Mouse (Mus musculus) stomach, embryonic 16.5 days (tissue): ENCODE data around the gene Susd5. TPM values are rescaled to one million over a fixed set of nuclear protein-coding genes. Genes with fewer than 3 reads are reported as not detected.

Experiments
- ATAC-seq: fragments of 200-750 bp; cut with Nextera tagmentation; 2 replicates; pipeline ENCODE4 v1.8.0; 2017; ENCODE audit warnings: moderate number of reproducible peaks, moderate TSS enrichment; ENCODE audit not compliant: insufficient read depth, low FRiP score
- H3K27ac ChIP-seq: fragments of 300-500 bp; sonication (generic); 2 replicates; pipeline ENCODE4 v1.5.1; 2014; ENCODE audit warnings: low read length
- H3K27me3 ChIP-seq: fragments of 300-500 bp; sonication (generic); 2 replicates; pipeline ENCODE4 v1.6.1; 2014; ENCODE audit warnings: low read length, control low read depth, mixed read lengths; ENCODE audit not compliant: control insufficient read depth, insufficient read depth
- H3K36me3 ChIP-seq: fragments of 300-500 bp; sonication (generic); 2 replicates; pipeline ENCODE4 v1.6.1; 2014; ENCODE audit warnings: low read length; ENCODE audit not compliant: control insufficient read depth, insufficient read depth
- H3K4me1 ChIP-seq: fragments of 300-500 bp; sonication (generic); 2 replicates; pipeline ENCODE4 v1.6.1; 2014; ENCODE audit warnings: low read length, control low read depth, mixed read lengths; ENCODE audit not compliant: control insufficient read depth, insufficient read depth
- H3K4me2 ChIP-seq: fragments of 300-500 bp; sonication (generic); 2 replicates; pipeline ENCODE4 v1.6.1; 2014; ENCODE audit warnings: low read depth, low read length, mixed read lengths
- H3K4me3 ChIP-seq: fragments of 300-500 bp; sonication (generic); replicated peaks from 2 replicates; pipeline ENCODE4 v1.5.1; 2014; ENCODE audit warnings: mild to moderate bottlenecking, low read length
- H3K9ac ChIP-seq: fragments of 300-500 bp; sonication (generic); 2 replicates; pipeline ENCODE4 v1.6.1; 2014; ENCODE audit warnings: low read length
- H3K9me3 ChIP-seq: fragments of 300-500 bp; sonication (generic); replicated peaks from 2 replicates; pipeline ENCODE4 v1.6.1; 2016; ENCODE audit warnings: low read length, control low read depth; ENCODE audit not compliant: control insufficient read depth
- WGBS: fragments of 180-500 bp; shearing (Covaris S2); extraction: QIAGEN DNeasy Blood & Tissue Kit; methylation state at CpG from one replicate; pipeline ENCODE4 v1.1.7; 2014; 5-methylcytosine and 5-hydroxymethylcytosine counted together
- polyA plus RNA-seq: library from polyadenylated mRNA; unstranded; fragments of >200 nt; fragmentation: Nextera tagmentation; extraction: Ambion mirVana; gene quantifications from 2 replicates; pipeline ENCODE4 v1.2.1, GENCODE M21; 2015

The Susd5 gene
- polyA plus RNA-seq, 1 experiment from 2014 or later, result 0.36 TPM

DNA sequence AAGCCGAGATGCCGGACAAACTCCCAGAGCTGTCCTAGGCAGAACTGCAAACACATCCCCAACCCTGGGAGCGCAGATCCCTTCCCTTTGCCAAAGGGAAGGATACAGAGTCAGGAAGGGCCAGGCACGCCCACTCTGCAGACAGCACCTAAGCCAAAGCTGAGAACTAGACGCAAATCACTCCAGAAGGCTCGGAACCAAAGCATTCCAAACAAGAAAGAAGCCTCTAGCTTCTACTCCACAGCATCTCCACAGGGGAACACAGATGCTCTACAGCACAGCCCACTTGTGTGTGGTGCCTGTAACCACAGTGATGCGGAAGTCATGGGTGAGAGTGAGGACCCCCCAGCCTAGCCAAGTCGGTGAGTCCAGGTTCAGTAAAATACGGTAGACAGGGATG lies 31.8 kb upstream of the Susd5 start:
- Histone ChIP-seq H3K4me3 (no peak overlapping the region), H3K9me3 (no peaks in the 10 kb centered on the region), H3K4me1 (peaks cover 5% of the 10 kb centered on the region; the same call in 1 of the 2 replicates), H3K36me3 (no peaks in the 10 kb centered on the region), H3K27ac (no peak overlapping the region), H3K4me2 (0 out of 2 replicates have a peak overlapping the region, but pooled peaks have one; percentile 64), H3K27me3 (peaks cover 8% of the 10 kb centered on the region), H3K9ac (no peak overlapping the region)
- no peak for ATAC-seq
- 39% methylated on average over 9 of the region's 9 CpGs for WGBS

DNA sequence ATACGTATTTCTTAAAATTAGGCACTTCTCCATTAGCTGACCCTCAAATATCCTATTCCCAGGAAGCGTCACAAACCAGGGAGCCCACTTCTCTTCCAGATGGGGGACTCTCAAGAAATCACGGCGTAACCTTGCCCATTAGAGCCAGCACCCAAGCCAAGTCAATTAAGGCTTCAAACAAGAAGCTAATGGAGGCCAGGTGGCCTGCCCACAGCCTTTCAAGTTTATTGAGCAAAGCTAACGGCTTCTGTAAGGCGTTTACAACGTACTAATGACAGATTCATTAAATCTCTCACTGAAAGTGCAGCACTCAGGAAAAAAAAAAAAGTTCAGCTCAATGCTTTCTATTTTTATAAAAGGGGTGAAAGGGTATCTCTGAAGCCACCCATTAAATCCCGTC lies 31.1 kb upstream of the Susd5 start:
- Histone ChIP-seq H3K27ac (no peak overlapping the region), H3K4me3 (peak overlapping the region; percentile 53), H3K4me2 (peak overlapping the region; percentile 64), H3K4me1 (peaks cover 5% of the 10 kb centered on the region; the same call in 1 of the 2 replicates), H3K9ac (peak overlapping the region; percentile 61), H3K9me3 (no peaks in the 10 kb centered on the region), H3K36me3 (no peaks in the 10 kb centered on the region), H3K27me3 (peaks cover 8% of the 10 kb centered on the region)
- no peak for ATAC-seq
- 11% methylated on average over 8 of the region's 8 CpGs for WGBS

GRCm38 (mm10) chr9:114026261-114026934 lies 30.5 kb upstream of the Susd5 start:
- ATAC-seq, result peak; percentile 91
- no peaks in the 10 kb centered on the region for H3K36me3 ChIP-seq
- H3K9ac ChIP-seq, result peak overlapping the region; percentile 61
- WGBS, result under 1% methylated on average over 52 of the region's 52 CpGs
- peaks cover 8% of the 10 kb centered on the region for H3K27me3 ChIP-seq
- no peaks in the 10 kb centered on the region for H3K9me3 ChIP-seq
- H3K4me2 ChIP-seq, result peak overlapping the region; percentile 64
- H3K27ac ChIP-seq, result no peak overlapping the region
- H3K4me1 ChIP-seq, result peaks cover 5% of the 10 kb centered on the region; the same call in 1 of the 2 replicates
- peak overlapping the region; percentile 53 for H3K4me3 ChIP-seq

- H3K4me1 ChIP-seq, result no peaks in the 10 kb centered on the region
- H3K27me3 ChIP-seq, result no peaks in the 10 kb centered on the region
- WGBS, result 79% methylated on average over 4 of the region's 4 CpGs
- no peak overlapping the region for H3K27ac ChIP-seq
- no peaks in the 10 kb centered on the region for H3K36me3 ChIP-seq
- H3K9ac ChIP-seq, result no peak overlapping the region
- no peak for ATAC-seq
- H3K4me3 ChIP-seq, result no peak overlapping the region
- H3K9me3 ChIP-seq, result no peaks in the 10 kb centered on the region
- no peak overlapping the region for H3K4me2 ChIP-seq
Observed at GRCm38 (mm10) chr9:114040945-114041344, 16.0 kb upstream of the Susd5 start.

DNA sequence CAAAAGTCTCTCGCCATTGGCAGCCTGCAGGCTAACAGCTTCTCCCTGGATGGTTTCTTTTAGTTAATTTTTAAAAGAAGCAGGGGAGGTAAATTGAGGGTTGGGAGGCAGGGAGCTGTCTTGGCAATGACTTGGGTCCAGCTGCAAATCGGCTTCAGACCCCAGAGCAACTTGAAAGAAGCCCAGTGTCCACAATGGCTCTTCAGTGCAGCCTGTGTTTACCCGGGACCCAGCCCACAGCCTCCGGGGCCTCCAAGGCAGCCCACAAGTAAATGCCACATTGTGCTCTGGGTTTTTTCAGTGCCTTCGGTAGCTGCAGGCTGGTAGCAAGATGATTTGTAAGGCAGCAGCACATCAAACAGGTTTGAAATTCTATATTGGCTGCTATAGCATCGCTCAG lies 14.4 kb upstream of the Susd5 start:
- WGBS, result 34% methylated on average over 6 of the region's 6 CpGs
- no peak overlapping the region for H3K4me2 ChIP-seq

DNA sequence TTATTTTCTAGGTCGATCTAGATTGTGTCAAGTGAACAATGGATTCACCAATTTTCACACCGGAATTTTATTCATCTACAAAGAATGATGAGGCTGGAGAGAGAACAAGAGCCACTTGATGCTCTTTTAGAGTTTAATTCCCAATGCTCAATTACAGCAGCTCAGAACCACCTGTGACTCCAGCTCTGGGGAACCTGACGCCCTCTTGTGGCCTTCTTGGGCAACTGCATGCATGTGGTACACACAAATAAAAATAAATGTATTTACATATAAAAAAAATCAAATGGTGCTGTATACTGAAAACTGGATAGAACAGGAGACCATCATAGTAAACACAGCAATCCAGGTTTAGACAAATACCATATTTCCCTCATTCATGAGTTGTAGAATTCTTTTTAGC lies 12.5 kb upstream of the Susd5 start:
- Histone ChIP-seq H3K9ac (no peak overlapping the region), H3K4me3 (no peak overlapping the region), H3K27me3 (no peaks in the 10 kb centered on the region), H3K27ac (no peak overlapping the region), H3K36me3 (no peaks in the 10 kb centered on the region), H3K4me1 (no peaks in the 10 kb centered on the region), H3K4me2 (no peak overlapping the region), H3K9me3 (no peaks in the 10 kb centered on the region)
- no peak for ATAC-seq
- 55% methylated on average over 3 of the region's 3 CpGs for WGBS

More for the DNA sequence above, 14.4 kb upstream of the Susd5 start:
- Histone ChIP-seq H3K9me3 (no peaks in the 10 kb centered on the region), H3K27ac (no peak overlapping the region), H3K4me3 (no peak overlapping the region), H3K9ac (no peak overlapping the region), H3K4me1 (no peaks in the 10 kb centered on the region), H3K36me3 (no peaks in the 10 kb centered on the region), H3K27me3 (no peaks in the 10 kb centered on the region)
- no peak for ATAC-seq

DNA sequence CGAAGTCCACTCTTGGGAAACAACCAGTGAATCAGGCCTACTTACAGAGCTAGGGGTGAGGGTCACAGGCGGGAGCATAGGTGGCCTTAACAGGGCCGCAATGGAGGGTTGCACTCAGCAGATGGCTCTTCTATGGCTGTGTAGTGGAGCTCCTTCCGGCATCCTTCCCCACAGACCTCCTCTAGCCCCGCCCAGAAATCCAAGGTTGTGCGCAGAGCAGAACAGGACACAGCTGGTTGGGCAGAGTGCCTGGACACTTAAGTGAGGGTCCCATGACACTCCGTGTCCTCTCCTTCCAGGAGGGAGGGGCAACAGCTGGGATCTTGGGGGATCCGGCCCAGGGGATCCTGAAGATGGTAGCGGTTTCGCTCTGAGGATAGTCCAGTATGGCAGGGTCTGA lies 10.9 kb upstream of the Susd5 start, which contains the start of gene Fbxl2:
TSS of gene Fbxl2 (minus strand) at position 164 of the 400 bp plus-strand sequence.
- ATAC-seq, result 0 out of 2 replicates have a peak, but pooled peaks have one; percentile 48
- WGBS, result 76% methylated on average over 10 of the region's 10 CpGs
- Histone ChIP-seq H3K27me3 (no peaks in the 10 kb centered on the region), H3K9ac (no peak within 1 kb of the TSS), H3K4me1 (no peaks in the 10 kb centered on the region), H3K4me2 (no peak within 1 kb of the TSS), H3K9me3 (no peaks in the 10 kb centered on the region), H3K27ac (no peak within 1 kb of the TSS), H3K4me3 (no peak within 1 kb of the TSS), H3K36me3 (no peaks in the 10 kb centered on the region)

DNA sequence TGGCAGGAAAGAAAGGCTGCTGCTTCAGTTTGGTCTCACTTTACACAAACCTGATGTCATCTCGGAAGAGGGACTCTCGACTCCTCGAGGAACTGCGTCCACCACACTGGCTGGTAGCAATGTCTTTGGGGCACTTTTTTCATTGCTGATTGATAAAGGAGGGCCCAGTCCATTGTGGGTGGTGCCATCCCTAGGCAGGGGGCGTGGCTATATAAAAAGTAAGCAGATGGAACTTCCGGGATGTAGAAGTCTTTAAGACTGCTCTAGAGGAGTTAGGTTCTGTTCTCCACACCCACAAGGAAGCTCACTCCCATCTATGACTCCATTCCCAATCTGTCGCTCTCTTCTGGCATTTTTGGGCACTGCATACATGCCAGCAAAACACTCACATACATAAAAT lies 10.3 kb upstream of the Susd5 start:
- ATAC-seq, result no peak
- 83% methylated on average over 7 of the region's 7 CpGs for WGBS
- no peak overlapping the region for H3K27ac ChIP-seq
- H3K4me2 ChIP-seq, result no peak overlapping the region
- H3K27me3 ChIP-seq, result no peaks in the 10 kb centered on the region
- H3K9ac ChIP-seq, result no peak overlapping the region
- H3K9me3 ChIP-seq, result no peaks in the 10 kb centered on the region
- H3K4me3 ChIP-seq, result no peak overlapping the region
- no peaks in the 10 kb centered on the region for H3K36me3 ChIP-seq
- no peaks in the 10 kb centered on the region for H3K4me1 ChIP-seq

- H3K4me2 ChIP-seq, result no peak overlapping the region
- WGBS, result 81% methylated on average over 7 of the region's 7 CpGs
- H3K4me1 ChIP-seq, result no peaks in the 10 kb centered on the region
- H3K27me3 ChIP-seq, result no peaks in the 10 kb centered on the region
- no peaks in the 10 kb centered on the region for H3K9me3 ChIP-seq
- H3K36me3 ChIP-seq, result no peaks in the 10 kb centered on the region
- H3K4me3 ChIP-seq, result no peak overlapping the region
- H3K27ac ChIP-seq, result no peak overlapping the region
- H3K9ac ChIP-seq, result no peak overlapping the region
- no peak for ATAC-seq
Observed at GRCm38 (mm10) chr9:114050106-114050505, 6.8 kb upstream of the Susd5 start.
